Mouse (Mus musculus): ENCODE data around the gene 1700012B09Rik. TPM values are rescaled to one million over a fixed set of nuclear protein-coding genes. Genes with fewer than 3 reads are reported as not detected.

1700012B09Rik gene
- total RNA-seq, 2 experiments from 2014 or later: not detected

- intact Hi-C loops (cut with DNase I): no loop called here
- DNase-seq (ENCODE audit: low spot score in 2 of 2): no peak
These were observed 30.5 kb downstream of the 1700012B09Rik start, which contains the start of gene Piwil4 for GRCm38 (mm10) chr9:14740151-14740924. TSS of gene Piwil4 (minus strand) at chr9:14740733.

- DNase-seq (ENCODE audit: low spot score in 2 of 2): no peak
- intact Hi-C loops (cut with DNase I): no loop called here
These were observed 31.2 kb downstream of the 1700012B09Rik start for GRCm38 (mm10) chr9:14739498-14740150.

- DNase-seq (ENCODE audit: low spot score in 2 of 2): no peak
- intact Hi-C loops (cut with DNase I): no loop called here
These were observed 39.8 kb downstream of the 1700012B09Rik start for GRCm38 (mm10) chr9:14730941-14731541.

- intact Hi-C loops (cut with DNase I): no loop called here
- DNase-seq (ENCODE audit: low spot score in 2 of 2): no peak
These were observed 42.5 kb downstream of the 1700012B09Rik start for GRCm38 (mm10) chr9:14728365-14728764.

- DNase-seq (ENCODE audit: low spot score in 2 of 2): no peak
- intact Hi-C loops (cut with DNase I): no loop called here
These were observed 44.2 kb downstream of the 1700012B09Rik start for GRCm38 (mm10) chr9:14726629-14727028.

- DNase-seq (ENCODE audit: low spot score in 2 of 2): no peak
- intact Hi-C loops (cut with DNase I): no loop called here
These were observed 44.8 kb downstream of the 1700012B09Rik start for GRCm38 (mm10) chr9:14726005-14726404.

- no peak for DNase-seq (ENCODE audit: low spot score in 2 of 2)
- intact Hi-C loops (cut with DNase I): no loop called here
These were observed 45.9 kb downstream of the 1700012B09Rik start for GRCm38 (mm10) chr9:14724755-14725420.

- DNase-seq (ENCODE audit: low spot score in 2 of 2): no peak
- intact Hi-C loops (cut with DNase I): no loop called here
These were observed 49.2 kb downstream of the 1700012B09Rik start for GRCm38 (mm10) chr9:14721610-14722009.

GRCm38 (mm10) chr9:14720384-14720783 is 50.4 kb downstream of the 1700012B09Rik start:
- DNase-seq (ENCODE audit: low spot score in 2 of 2): no peak
- intact Hi-C loops (cut with DNase I): no loop called here

- DNase-seq (ENCODE audit: low spot score in 2 of 2): no peak
- intact Hi-C loops (cut with DNase I): no loop called here
These were observed 52.5 kb downstream of the 1700012B09Rik start for GRCm38 (mm10) chr9:14718332-14718691.

- DNase-seq (ENCODE audit: low spot score in 2 of 2): no peak
- intact Hi-C loops (cut with DNase I): no loop called here
These were observed 53.0 kb downstream of the 1700012B09Rik start for GRCm38 (mm10) chr9:14717689-14718331.

GRCm38 (mm10) chr9:14715258-14715657 is 55.6 kb downstream of the 1700012B09Rik start:
- no peak for DNase-seq (ENCODE audit: low spot score in 2 of 2)
- intact Hi-C loops (cut with DNase I): no loop called here

GRCm38 (mm10) chr9:14710910-14711309 is 59.9 kb downstream of the 1700012B09Rik start:
- intact Hi-C loops (cut with DNase I): no loop called here
- no peak for DNase-seq (ENCODE audit: low spot score in 2 of 2)

Other genes with a start within 250 kb of the 1700012B09Rik start
- gene Amotl1, start 126.0 kb downstream of the 1700012B09Rik start, total RNA-seq (2021): 10 to 100 TPM; 14.6 to 16.9 TPM
- not detected for gene Piwil4, start 30.3 kb downstream of the 1700012B09Rik start, total RNA-seq (2021)
- under 1 TPM; 0.16 to 0.20 TPM for gene Fut4, start 18.6 kb downstream of the 1700012B09Rik start, total RNA-seq (2021)
- 10 to 100 TPM in 1 of 2 experiments, 1 to 10 TPM in 1; 9.2 to 18.3 TPM for gene Mre11a, start 13.6 kb upstream of the 1700012B09Rik start, total RNA-seq (2021)
- gene Ankrd49, start 13.8 kb upstream of the 1700012B09Rik start, total RNA-seq (2021): 10 to 100 TPM; 11.5 to 12.2 TPM
- gene Gpr83, start 89.2 kb upstream of the 1700012B09Rik start, total RNA-seq (2021): 10 to 100 TPM; 21.7 to 27.3 TPM
- gene Izumo1r, start 132.9 kb upstream of the 1700012B09Rik start, total RNA-seq (2021): not detected